Mouse (Mus musculus): ENCODE results near the gene Crb3.

Gene Crb3

GRCm38 (mm10) chr17:57058891-57059485 lies at the start of gene Crb3:
Crb3 (plus strand) TSS chr17:57059105.
- no peak for DNase-seq (ENCODE audit: low read depth, low spot score)

DNA sequence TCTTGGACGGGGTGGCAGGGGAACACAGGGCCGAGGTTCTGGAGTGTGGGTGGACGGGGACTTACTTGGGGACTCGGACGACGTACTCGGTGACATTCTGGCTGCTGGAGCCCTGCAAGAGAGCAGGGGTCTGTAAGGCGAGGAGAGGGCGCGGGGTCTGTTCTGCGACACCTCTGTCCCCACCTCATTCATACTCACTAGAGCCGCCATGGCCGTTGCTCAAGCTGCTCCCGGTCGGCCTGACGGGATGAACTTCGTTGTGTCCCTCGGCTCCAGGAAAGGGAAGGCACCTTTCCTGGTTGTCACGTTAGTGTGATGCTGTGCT lies 48.0 kb upstream of the Crb3 start:
- DNase-seq (ENCODE audit: low read depth, low spot score): no peak

DNA sequence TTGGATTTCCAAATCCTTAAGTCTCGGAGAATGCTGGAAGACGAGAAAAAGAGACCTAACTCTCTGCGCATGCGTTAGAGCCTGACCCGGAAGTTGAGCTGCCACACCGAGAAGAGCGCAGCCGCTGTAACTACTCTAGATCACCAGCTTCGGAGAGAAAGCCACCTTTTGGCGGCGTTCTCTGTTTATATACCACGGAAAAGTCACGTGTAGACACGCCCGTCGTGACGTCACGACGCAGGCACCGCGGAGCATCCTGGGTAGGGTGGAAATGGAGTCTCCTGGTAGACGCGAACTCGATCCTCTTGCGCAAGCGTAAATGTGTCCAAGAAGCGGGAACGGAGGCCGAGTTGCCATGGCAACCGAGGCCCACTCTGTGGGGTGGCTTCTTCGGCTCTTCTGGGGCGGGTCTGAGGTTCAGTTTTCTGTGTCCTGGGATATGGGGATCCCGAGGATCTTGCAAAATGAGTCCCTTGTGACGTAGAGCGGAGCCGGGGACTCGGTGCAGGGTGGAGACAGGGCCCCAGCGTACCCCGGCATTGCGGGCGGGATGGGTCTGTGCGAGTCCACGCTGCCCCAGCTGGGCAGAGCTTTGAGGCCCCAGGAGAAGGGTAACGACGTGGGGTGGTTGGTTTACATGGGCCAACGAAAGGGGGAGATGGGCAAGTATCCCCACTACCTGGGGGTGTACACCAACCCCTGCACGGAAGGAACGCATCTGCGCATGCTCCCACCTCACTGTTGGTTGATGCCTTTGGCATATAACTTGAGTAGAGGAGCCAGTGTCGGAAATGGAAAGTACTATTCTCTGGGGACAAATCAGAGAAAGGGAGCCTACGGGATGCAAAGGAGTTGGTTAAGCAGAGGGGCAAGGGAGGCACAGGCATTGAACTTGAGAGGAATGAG lies 47.4 kb upstream of the Crb3 start, which contains the start of the genes Gtf2f1 and Gm17949:
Gtf2f1 (minus strand) TSS at position 53 of the 906 bp plus-strand sequence.
Gm17949 (plus strand) TSS at position 234 of the 906 bp plus-strand sequence.
- DNase-seq (ENCODE audit: low read depth, low spot score): peak; percentile 98

- no peak for DNase-seq (ENCODE audit: low read depth, low spot score)
Observed at GRCm38 (mm10) chr17:57012245-57012795, 46.6 kb upstream of the Crb3 start.

- no peak for DNase-seq (ENCODE audit: low read depth, low spot score)
Observed at GRCm38 (mm10) chr17:57019693-57020092, 39.2 kb upstream of the Crb3 start.

- DNase-seq (ENCODE audit: low read depth, low spot score): no peak
Observed at GRCm38 (mm10) chr17:57020960-57021359, 37.9 kb upstream of the Crb3 start.

DNA sequence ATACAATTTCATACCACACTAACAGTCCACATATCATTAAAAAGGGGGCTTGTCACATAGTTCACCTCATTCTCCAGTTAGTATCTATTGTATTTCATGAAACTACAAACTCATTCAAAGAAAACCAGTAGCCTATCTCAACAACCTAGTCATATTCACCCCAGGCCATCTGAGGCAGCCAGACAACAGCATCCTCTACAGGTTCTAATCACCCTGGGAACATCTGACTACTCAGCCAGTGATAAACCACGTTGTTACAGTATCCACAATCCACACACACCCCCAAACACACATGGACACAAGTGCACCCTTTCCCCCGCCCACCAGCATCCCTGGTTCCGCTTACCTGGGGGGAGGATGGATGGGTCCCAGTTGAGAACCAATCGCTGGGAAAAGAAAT lies 31.4 kb upstream of the Crb3 start:
- no peak for DNase-seq (ENCODE audit: low read depth, low spot score)

- DNase-seq (ENCODE audit: low read depth, low spot score): peak; percentile 76
Observed at GRCm38 (mm10) chr17:57029691-57030090, 29.2 kb upstream of the Crb3 start.

DNA sequence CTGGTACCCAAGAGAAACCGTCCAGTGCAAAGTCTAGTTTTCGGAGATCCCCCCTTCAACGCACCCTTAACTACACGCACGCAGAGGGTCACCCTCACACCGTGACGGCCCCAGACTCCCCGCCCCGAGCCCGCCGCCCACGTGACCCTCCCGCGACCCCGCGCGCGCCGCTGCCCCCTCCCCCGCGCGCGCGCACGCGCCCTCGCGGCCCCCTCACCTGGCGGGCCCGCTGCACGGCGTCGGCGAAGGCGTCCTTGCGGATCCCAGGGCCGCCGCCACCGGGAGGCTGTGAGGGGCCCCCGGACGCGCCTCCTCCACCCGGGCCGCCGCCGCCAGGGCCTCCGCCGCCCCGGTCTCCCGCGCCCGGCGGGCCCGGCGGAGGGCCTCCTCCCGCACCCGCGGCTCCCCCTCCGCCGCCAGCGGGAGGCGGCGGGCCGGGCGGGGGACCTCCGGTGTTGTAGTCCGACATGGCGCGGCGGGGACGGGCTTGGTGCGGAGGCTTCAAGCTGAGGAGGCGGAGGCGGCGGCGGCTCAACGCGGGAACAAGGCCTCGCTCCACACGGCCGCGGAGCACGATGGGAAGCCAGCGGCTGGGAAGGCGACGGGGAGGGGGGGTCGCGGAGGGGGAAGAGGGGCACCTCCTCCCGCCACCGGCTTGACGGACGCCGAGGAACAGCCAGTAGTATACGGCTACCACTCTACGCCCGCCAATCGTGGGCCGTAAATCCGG lies 27.8 kb upstream of the Crb3 start, which contains the start of gene Khsrp:
Khsrp (minus strand) TSS at position 592 of the 730 bp plus-strand sequence.
- no peak for DNase-seq (ENCODE audit: low read depth, low spot score)

- peak; percentile 100 for DNase-seq (ENCODE audit: low read depth, low spot score)
Observed at GRCm38 (mm10) chr17:57031661-57032420, 27.1 kb upstream of the Crb3 start.

DNA sequence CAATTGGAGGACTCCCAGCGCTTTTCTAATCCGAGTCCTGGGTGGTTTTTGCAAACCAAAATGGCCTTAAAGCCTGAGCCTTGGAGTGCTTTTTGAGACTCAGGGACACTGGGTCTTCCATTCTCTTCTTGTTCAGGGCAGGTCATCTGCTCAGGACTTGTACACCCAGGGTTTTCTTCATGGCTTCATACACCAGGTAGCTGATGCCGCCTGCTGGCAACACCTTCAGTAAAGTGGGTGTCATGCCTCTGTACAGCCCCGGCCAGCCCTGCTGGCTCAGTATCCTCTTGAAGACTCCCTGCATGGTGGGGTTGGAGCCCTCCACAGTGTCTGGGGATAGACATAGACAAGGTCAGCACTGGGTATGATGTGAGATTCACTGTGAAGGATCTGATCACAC lies 26.1 kb upstream of the Crb3 start:
- DNase-seq (ENCODE audit: low read depth, low spot score): peak; percentile 22

DNA sequence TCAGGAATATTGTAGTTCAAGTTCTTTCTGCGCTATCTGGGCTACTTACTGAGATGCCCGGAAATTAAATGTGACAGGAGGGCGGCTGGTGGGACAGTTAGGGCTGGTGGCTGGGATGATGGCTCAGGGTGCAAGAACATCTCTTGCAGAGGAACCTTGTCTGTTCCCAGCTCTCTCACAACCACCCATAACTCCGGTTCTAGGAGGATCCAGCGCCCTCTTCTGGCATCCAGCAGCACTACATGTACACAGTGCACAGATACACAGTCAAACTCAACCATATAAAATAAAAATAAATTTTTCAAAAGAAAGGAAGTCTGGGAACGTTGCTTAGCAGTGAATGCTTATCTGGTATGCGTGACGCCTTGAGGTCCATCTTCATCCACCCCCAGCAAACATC lies 19.9 kb upstream of the Crb3 start:
- no peak for DNase-seq (ENCODE audit: low read depth, low spot score)

DNA sequence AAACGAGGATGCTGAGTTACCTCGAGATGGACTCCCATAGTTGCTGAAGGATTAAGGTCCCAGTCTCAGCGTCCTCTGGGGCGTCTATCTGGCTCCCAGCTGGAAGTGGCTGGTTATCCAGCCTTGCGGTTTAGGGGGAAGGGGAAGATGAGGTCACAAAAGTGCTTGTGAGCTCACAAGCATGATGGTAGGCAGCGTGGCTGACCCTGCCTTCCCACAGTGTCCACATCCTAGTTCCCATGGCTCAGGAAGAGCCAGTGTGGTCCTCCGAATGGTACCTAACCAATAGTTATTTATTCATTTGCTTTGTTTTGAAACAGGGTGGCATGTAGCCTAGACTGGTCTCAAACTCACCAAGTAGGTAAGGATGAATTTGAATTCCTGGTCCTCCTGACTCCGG lies 17.4 kb upstream of the Crb3 start, which contains the start of gene Slc25a41:
Slc25a41 (minus strand) TSS at position 101 of the 400 bp plus-strand sequence.
- DNase-seq (ENCODE audit: low read depth, low spot score): no peak

DNA sequence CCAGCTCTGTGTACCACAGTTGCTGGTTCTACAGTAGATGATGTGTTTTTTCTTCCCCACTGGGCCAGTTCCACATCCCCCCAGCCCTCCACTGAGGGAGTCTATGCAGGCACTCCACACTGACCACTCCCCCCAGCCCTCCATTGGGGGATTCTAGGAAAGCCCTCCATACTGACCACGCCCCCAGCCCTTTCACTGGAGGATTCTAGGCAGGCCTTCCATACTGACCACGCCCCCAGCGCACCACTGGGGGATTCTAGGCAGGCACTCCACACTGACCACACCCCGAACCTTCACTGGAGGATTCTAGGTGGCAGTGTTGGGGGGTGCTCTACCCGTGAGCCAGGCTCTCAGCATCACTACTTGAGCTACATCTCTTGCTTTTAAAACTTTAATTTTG lies 11.5 kb upstream of the Crb3 start:
- no peak for DNase-seq (ENCODE audit: low read depth, low spot score)

- DNase-seq (ENCODE audit: low read depth, low spot score): no peak
Observed at GRCm38 (mm10) chr17:57048816-57049215, 10.1 kb upstream of the Crb3 start.

GRCm38 (mm10) chr17:57051679-57052078 lies 7.2 kb upstream of the Crb3 start:
- DNase-seq (ENCODE audit: low read depth, low spot score): peak; percentile 46

DNA sequence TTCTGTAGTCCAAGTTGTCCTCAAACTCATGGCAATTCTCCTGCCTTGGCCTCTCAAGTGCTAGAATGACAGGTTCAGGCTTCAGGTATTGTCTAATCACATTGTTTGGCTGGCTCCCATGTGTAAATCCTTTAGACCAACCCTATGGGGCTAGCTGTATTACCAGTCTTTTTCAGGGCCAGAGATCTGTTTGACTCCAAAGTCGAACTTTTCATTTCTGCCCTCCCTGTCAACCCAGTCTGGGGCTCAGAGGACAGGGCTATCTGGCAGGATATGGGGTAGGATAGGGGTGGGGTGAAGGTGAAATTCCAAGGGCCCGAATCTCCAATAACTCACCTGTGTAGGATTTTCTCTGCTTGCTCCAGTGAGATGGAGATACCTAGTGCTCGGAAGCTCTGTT lies 2.7 kb upstream of the Crb3 start:
- DNase-seq (ENCODE audit: low read depth, low spot score): no peak

DNA sequence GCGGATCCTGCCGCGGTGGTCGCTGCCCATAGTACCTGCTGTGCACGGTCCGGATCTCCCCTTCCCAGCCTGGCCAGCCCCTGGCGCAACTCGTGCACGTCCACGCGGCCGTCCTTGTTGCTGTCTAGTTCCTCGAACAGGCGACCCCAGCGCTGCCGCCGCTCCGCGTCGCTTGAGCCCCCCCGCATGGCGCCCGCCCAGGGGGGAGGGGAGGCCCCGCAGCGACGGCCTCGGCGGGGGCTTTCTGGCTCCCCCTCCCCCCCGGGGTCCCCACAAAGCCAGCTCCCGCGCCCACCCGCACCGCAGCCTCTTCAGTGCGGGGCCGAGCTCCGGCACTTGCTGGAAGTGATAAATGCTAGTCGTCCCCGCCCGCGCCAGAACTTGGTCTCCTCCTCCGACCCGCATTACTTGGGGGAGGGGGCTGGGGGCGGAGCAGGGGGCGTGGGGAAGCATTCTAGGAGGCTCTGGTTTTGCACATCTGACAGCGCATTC lies 627 bp downstream of the Crb3 start, which contains the start of gene Slc25a23:
Slc25a23 (minus strand) TSS at position 378 of the 492 bp plus-strand sequence.
- DNase-seq (ENCODE audit: low read depth, low spot score): no peak

GRCm38 (mm10) chr17:57060231-57060801 lies 1.4 kb downstream of the Crb3 start:
- peak; percentile 67 for DNase-seq (ENCODE audit: low read depth, low spot score)

GRCm38 (mm10) chr17:57061069-57061468 lies 2.2 kb downstream of the Crb3 start:
- no peak for DNase-seq (ENCODE audit: low read depth, low spot score)

Measured in 3T3-L1 (cell line).